Mouse (Mus musculus) hindbrain, postnatal 0 days (tissue): ENCODE measurements around the gene Gm49345. TPM values are rescaled to one million over a fixed set of nuclear protein-coding genes. Genes with fewer than 3 reads are reported as not detected.

Experiments used
- ATAC-seq: fragments of 200-750 bp; cut with Nextera tagmentation; 2 replicates; pipeline ENCODE4 v1.8.0; 2017; ENCODE audit warnings: mild to moderate bottlenecking, moderate TSS enrichment, moderate library complexity
- DNase-seq: peaks from one replicate; pipeline ENCODE4 v3.0.0-alpha.2; 2015; ENCODE audit warnings: low spot score
- H3K27ac ChIP-seq: fragments of 300-500 bp; sonication (generic); 2 replicates; pipeline ENCODE4 v1.5.1; 2014; ENCODE audit warnings: mild to moderate bottlenecking
- H3K27me3 ChIP-seq: fragments of 300-500 bp; sonication (generic); 2 replicates; pipeline ENCODE4 v1.6.1; 2014; ENCODE audit warnings: low read length, mixed read lengths; ENCODE audit not compliant: insufficient read depth
- H3K36me3 ChIP-seq: fragments of 300-500 bp; sonication (generic); 2 replicates; pipeline ENCODE4 v1.6.1; 2014; ENCODE audit warnings: low read length, mixed read lengths; ENCODE audit not compliant: insufficient read depth
- H3K4me1 ChIP-seq: fragments of 300-500 bp; sonication (generic); 2 replicates; pipeline ENCODE4 v1.6.1; 2014; ENCODE audit warnings: antibody characterized with exemption, low read length, mixed read lengths; ENCODE audit not compliant: insufficient read depth
- H3K4me2 ChIP-seq: fragments of 300-500 bp; sonication (generic); 2 replicates; pipeline ENCODE4 v1.6.1; 2014; ENCODE audit warnings: low read depth, mild to moderate bottlenecking, low read length, moderate library complexity, mixed read lengths
- H3K4me3 ChIP-seq: fragments of 300-500 bp; sonication (generic); 2 replicates; pipeline ENCODE4 v1.5.1; 2014; ENCODE audit warnings: low read length
- H3K9ac ChIP-seq: fragments of 300-500 bp; sonication (generic); replicated peaks from 2 replicates; pipeline ENCODE4 v1.6.1; 2014; ENCODE audit warnings: mild to moderate bottlenecking, low read length, moderate library complexity, mixed read lengths
- H3K9me3 ChIP-seq: fragments of 300-500 bp; sonication (generic); 2 replicates; pipeline ENCODE4 v1.6.1; 2016; ENCODE audit warnings: low read length, mixed read lengths
- CTCF ChIP-seq: IDR thresholded peaks from 2 replicates; pipeline ENCODE4 v1.5.1; 2016; ENCODE audit warnings: antibody characterized with exemption, control low read depth, low read depth
- WGBS: fragments of 180-500 bp; shearing (Covaris S2); extraction: QIAGEN DNeasy Blood & Tissue Kit; methylation state at CpG from one replicate; pipeline ENCODE4 v1.1.7; 2014; 5-methylcytosine and 5-hydroxymethylcytosine counted together
- polyA plus RNA-seq: library from polyadenylated mRNA; unstranded; fragments of >200 nt; fragmentation: Nextera tagmentation; extraction: Ambion mirVana; gene quantifications from 2 replicates; pipeline ENCODE4 v1.2.1, GENCODE M21; 2015
- total RNA-seq: library from RNA; depleted of rRNA; stranded (reverse); fragments of >200 nt; gene quantifications from 2 replicates; pipeline ENCODE4 v1.2.3, GENCODE M21; 2014; rRNA removed

The Gm49345 gene
- total and polyA plus RNA-seq, 2 experiments from 2014 or later, result 2.0 TPM; not detected in 1

- peak overlapping the region; percentile 58; the same call in 1 of the 2 replicates for H3K4me2 ChIP-seq
- 92% methylated on average over 4 of the region's 4 CpGs for WGBS
Measured at GRCm38 (mm10) chr13:67610108-67610507, 27.5 kb downstream of the Gm49345 start.

GRCm38 (mm10) chr13:67609066-67609876 lies 28.3 kb downstream of the Gm49345 start, which contains the start of gene Zfp729b:
Gene Zfp729b, minus strand, starts transcription at chr13:67609707.
- DNase-seq (peak; percentile 92), ATAC-seq (peak; percentile 96)
- no peaks in the 10 kb centered on the region for H3K36me3 ChIP-seq
- peak within 1 kb of the TSS; percentile 72 for H3K4me3 ChIP-seq
- peak within 1 kb of the TSS; percentile 53 for H3K9ac ChIP-seq
- H3K9me3 ChIP-seq, result no peaks in the 10 kb centered on the region
- H3K27ac ChIP-seq, result peak within 1 kb of the TSS; percentile 81
- no peaks in the 10 kb centered on the region for H3K4me1 ChIP-seq
- H3K4me2 ChIP-seq, result peak within 1 kb of the TSS; percentile 58
- no peaks in the 10 kb centered on the region for H3K27me3 ChIP-seq
- 3% methylated on average over 20 of the region's 20 CpGs for WGBS
- peak; percentile 70 for TF ChIP-seq CTCF

More at GRCm38 (mm10) chr13:67610108-67610507, 27.5 kb downstream of the Gm49345 start:
- Histone ChIP-seq H3K4me3 (peak overlapping the region; percentile 72; the same call in 1 of the 2 replicates), H3K9me3 (no peaks in the 10 kb centered on the region), H3K9ac (no peak overlapping the region), H3K4me1 (no peaks in the 10 kb centered on the region), H3K36me3 (no peaks in the 10 kb centered on the region), H3K27me3 (no peaks in the 10 kb centered on the region), H3K27ac (no peak overlapping the region)
- TF ChIP-seq CTCF, result no peak
- DNase-seq (no peak), ATAC-seq (no peak)

- Histone ChIP-seq H3K4me3 (no peak overlapping the region), H3K9ac (no peak overlapping the region), H3K36me3 (no peaks in the 10 kb centered on the region), H3K4me2 (no peak overlapping the region), H3K4me1 (no peaks in the 10 kb centered on the region), H3K9me3 (no peaks in the 10 kb centered on the region), H3K27me3 (no peaks in the 10 kb centered on the region), H3K27ac (no peak overlapping the region)
- no peak for DNase-seq
- no peak for TF ChIP-seq CTCF
- ATAC-seq, result no peak
- WGBS, result 74% methylated on average over 5 of the region's 5 CpGs
Measured at GRCm38 (mm10) chr13:67572591-67573189, 64.9 kb downstream of the Gm49345 start.

GRCm38 (mm10) chr13:67553730-67554129 lies 83.8 kb downstream of the Gm49345 start, which contains the start of gene Zfp748:
Gene Zfp748, minus strand, starts transcription at chr13:67553830.
- Histone ChIP-seq H3K36me3 (no peaks in the 10 kb centered on the region), H3K4me3 (peak within 1 kb of the TSS; percentile 84), H3K4me2 (peak within 1 kb of the TSS; percentile 82), H3K27ac (peak within 1 kb of the TSS; percentile 87), H3K9me3 (no peaks in the 10 kb centered on the region), H3K27me3 (no peaks in the 10 kb centered on the region), H3K9ac (peak within 1 kb of the TSS; percentile 79), H3K4me1 (peaks cover 7% of the 10 kb centered on the region)
- TF ChIP-seq CTCF, result no peak
- DNase-seq (no peak), ATAC-seq (no peak)
- 72% methylated on average over 4 of the region's 4 CpGs for WGBS

- H3K27me3 ChIP-seq, result no peaks in the 10 kb centered on the region
- H3K9me3 ChIP-seq, result no peaks in the 10 kb centered on the region
- TF ChIP-seq CTCF, result 0 out of 2 replicates have a peak, but pooled peaks have one; percentile 13
- H3K36me3 ChIP-seq, result no peaks in the 10 kb centered on the region
- WGBS, result under 1% methylated on average over 44 of the region's 44 CpGs
- peaks cover 7% of the 10 kb centered on the region for H3K4me1 ChIP-seq
- peak overlapping the region; percentile 79 for H3K9ac ChIP-seq
- DNase-seq (peak; percentile 95), ATAC-seq (peak; percentile 99)
- peak overlapping the region; percentile 87 for H3K27ac ChIP-seq
- peak overlapping the region; percentile 84 for H3K4me3 ChIP-seq
- H3K4me2 ChIP-seq, result peak overlapping the region; percentile 82
Measured at GRCm38 (mm10) chr13:67552505-67553346, 84.8 kb downstream of the Gm49345 start.

- Histone ChIP-seq H3K4me1 (no peaks in the 10 kb centered on the region), H3K4me3 (no peak overlapping the region), H3K27me3 (no peaks in the 10 kb centered on the region), H3K4me2 (no peak overlapping the region), H3K27ac (no peak overlapping the region), H3K9me3 (no peaks in the 10 kb centered on the region), H3K9ac (no peak overlapping the region), H3K36me3 (peaks cover 21% of the 10 kb centered on the region)
- 82% methylated on average over 1 of the region's 1 CpGs for whole genome bisulfite sequencing
- ATAC-seq (no peak), DNase-seq (no peak)
- TF ChIP-seq CTCF, result no peak
Measured at GRCm38 (mm10) chr13:67545941-67546340, 91.6 kb downstream of the Gm49345 start.

Other genes starting within 250 kb of the Gm49345 start
- gene Zfp429, start 237.9 kb downstream of the Gm49345 start, total RNA-seq, result 1.3 and 2.9 TPM in 2 replicates
- 1.0 and 2.1 TPM in 2 replicates for gene Zfp429, start 237.9 kb downstream of the Gm49345 start, polyA plus RNA-seq
- 0.78 and 3.0 TPM in 2 replicates for gene Zfp459, start 216.4 kb downstream of the Gm49345 start, total RNA-seq
- gene Zfp459, start 216.4 kb downstream of the Gm49345 start, polyA plus RNA-seq, result 0.63 and 1.6 TPM in 2 replicates
- 4.0 and 12.6 TPM in 2 replicates for gene Zfp874a, start 186.1 kb downstream of the Gm49345 start, total RNA-seq
- 3.5 and 3.9 TPM in 2 replicates for gene Zfp874a, start 186.1 kb downstream of the Gm49345 start, polyA plus RNA-seq
- gene Zfp874b, start 153.5 kb downstream of the Gm49345 start, total RNA-seq, result 9.7 and 12.7 TPM in 2 replicates
- 2.0 and 2.4 TPM in 2 replicates for gene Zfp874b, start 153.5 kb downstream of the Gm49345 start, polyA plus RNA-seq
- 3.0 and 3.6 TPM in 2 replicates for gene Zfp58, start 137.2 kb downstream of the Gm49345 start, total RNA-seq
- 3.7 and 4.4 TPM in 2 replicates for gene Zfp58, start 137.2 kb downstream of the Gm49345 start, polyA plus RNA-seq
- gene Gm26965, start 111.6 kb downstream of the Gm49345 start, total RNA-seq, result not detected in 2 replicates
- gene Gm26965, start 111.6 kb downstream of the Gm49345 start, polyA plus RNA-seq, result 0.45 TPM in 1 of 2 replicates, not detected in the other
- 22.8 and 23.4 TPM in 2 replicates for gene Zfp87, start 111.6 kb downstream of the Gm49345 start, total RNA-seq
- 27.0 and 33.3 TPM in 2 replicates for gene Zfp87, start 111.6 kb downstream of the Gm49345 start, polyA plus RNA-seq
- 14.3 and 23.1 TPM in 2 replicates for gene Zfp748, start 83.9 kb downstream of the Gm49345 start, total RNA-seq
- 7.6 and 7.8 TPM in 2 replicates for gene Zfp748, start 83.9 kb downstream of the Gm49345 start, polyA plus RNA-seq
- 4.1 and 5.2 TPM in 2 replicates for gene Zfp729b, start 28.1 kb downstream of the Gm49345 start, total RNA-seq
- 3.1 and 3.3 TPM in 2 replicates for gene Zfp729b, start 28.1 kb downstream of the Gm49345 start, polyA plus RNA-seq
- gene Zfp729a, start within 50 bp of the Gm49345 start, total RNA-seq, result 3.9 and 4.0 TPM in 2 replicates
- 1.9 and 3.3 TPM in 2 replicates for gene Zfp729a, start within 50 bp of the Gm49345 start, polyA plus RNA-seq
- gene Zfp738, start 49.3 kb upstream of the Gm49345 start, total RNA-seq, result 8.2 and 18.6 TPM in 2 replicates
- gene Zfp738, start 49.3 kb upstream of the Gm49345 start, polyA plus RNA-seq, result 9.7 and 10.3 TPM in 2 replicates
- gene Zfp65, start 91.4 kb upstream of the Gm49345 start, total RNA-seq, result 8.5 and 10.0 TPM in 2 replicates
- gene Zfp65, start 91.4 kb upstream of the Gm49345 start, polyA plus RNA-seq, result 4.2 and 5.1 TPM in 2 replicates
- 4.4 and 8.9 TPM in 2 replicates for gene Zfp85, start 117.5 kb upstream of the Gm49345 start, total RNA-seq
- gene Zfp85, start 117.5 kb upstream of the Gm49345 start, polyA plus RNA-seq, result 2.9 and 4.6 TPM in 2 replicates
- gene Zfp493, start 141.9 kb upstream of the Gm49345 start, total RNA-seq, result 1.1 and 2.6 TPM in 2 replicates
- 1.1 and 1.9 TPM in 2 replicates for gene Zfp493, start 141.9 kb upstream of the Gm49345 start, polyA plus RNA-seq
- gene Zfp273, start 176.0 kb upstream of the Gm49345 start, total RNA-seq, result 4.4 and 5.1 TPM in 2 replicates
- gene Zfp273, start 176.0 kb upstream of the Gm49345 start, polyA plus RNA-seq, result 7.8 and 8.7 TPM in 2 replicates
- gene Gm10037, start 193.3 kb upstream of the Gm49345 start, total RNA-seq, result 2.9 and 4.0 TPM in 2 replicates
- 4.7 and 4.8 TPM in 2 replicates for gene Gm10037, start 193.3 kb upstream of the Gm49345 start, polyA plus RNA-seq
- not detected in 2 replicates for gene BC048507, start 225.6 kb upstream of the Gm49345 start, total RNA-seq
- not detected in 2 replicates for gene BC048507, start 225.6 kb upstream of the Gm49345 start, polyA plus RNA-seq